Mouse (Mus musculus): ENCODE measurements around the gene Gsto2. TPM values are rescaled to one million over a fixed set of nuclear protein-coding genes. Genes with fewer than 3 reads are reported as not detected.

The Gsto2 gene
- total RNA-seq, 1 experiment from 2014 or later, result 3.3 TPM

DNA sequence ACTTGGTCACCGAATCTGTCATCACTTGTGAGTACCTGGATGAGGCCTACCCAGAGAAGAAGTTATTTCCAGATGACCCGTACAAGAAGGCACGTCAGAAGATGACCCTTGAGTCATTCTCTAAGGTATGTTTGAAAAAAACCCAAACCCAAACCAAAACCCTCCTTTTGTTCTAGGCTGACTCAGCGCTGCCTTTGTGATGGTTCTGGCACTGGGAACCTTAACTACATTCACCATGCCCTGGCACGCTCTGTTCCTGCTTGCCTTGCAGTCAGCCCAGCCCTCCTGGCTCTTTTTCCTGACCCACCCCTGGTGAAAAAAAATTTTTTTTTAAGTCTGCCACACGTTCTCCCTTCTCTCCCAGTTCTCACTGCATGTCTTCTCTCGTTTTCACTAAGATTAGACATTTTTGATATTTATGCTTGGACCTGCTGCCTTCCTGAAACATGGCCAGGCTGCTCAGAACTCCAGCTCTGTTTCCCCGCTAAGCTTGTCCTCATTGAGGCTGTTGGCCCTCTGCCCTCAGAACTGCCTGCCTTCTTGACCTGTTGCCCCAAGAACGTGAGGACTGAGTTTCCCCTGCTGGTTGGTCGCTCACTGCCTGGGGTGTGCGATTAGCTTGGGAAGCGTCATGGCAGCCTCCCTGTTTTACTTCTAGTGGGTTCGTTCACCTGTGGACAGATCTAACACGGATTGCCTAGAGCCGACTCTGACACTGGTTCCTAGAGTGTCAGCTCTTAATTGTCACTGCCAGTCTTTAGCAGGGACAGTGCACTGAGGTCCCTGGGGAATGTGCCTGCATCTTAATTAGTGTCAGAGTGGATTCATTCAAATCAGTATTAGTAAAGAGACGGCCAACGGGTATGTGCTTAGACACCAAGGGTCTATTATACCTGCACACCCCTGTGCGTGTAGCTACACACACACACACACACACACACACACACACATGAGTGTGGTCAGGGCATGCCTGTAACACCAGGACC lies 7.1 kb upstream of the Gsto2 start:
- DNase-seq, result no peak

DNA sequence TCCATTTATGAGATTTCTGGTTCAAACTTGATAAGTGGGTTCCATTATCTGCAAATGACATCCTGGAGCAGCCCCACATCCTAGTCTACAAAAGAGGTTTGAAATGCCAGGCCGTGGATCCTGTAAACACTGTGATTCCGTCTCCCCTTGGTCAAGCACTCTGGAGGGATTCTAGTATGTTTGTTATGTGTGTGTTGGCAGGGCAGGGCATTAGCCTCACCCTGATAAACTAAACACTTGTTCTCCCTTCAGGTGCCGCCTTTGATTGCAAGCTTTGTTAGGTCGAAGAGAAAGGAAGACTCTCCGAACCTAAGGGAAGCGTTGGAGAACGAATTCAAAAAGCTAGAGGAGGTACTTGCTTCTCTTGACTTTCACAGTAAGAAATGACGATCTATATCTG lies 6.2 kb upstream of the Gsto2 start:
- no peak for DNase-seq

DNA sequence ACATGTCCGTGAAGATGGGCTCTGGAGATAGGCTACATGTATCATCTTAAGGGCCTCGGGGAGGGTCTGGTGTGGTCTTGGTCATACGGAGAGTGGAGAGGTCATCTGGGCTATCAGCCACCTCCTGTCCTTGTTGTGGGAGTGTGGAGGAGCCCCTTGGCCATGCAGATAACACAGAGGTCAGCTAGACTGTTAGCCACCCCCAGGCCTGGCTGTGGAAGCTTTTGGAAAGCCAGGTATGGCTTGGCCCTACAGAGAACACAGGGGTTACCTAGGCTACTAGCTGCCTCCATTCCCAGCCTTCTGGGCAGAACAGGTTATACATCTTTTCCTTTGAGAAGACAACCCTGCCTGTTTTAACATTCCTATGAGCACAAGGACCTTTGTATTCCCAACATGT lies 2.8 kb upstream of the Gsto2 start:
- no peak for DNase-seq

DNA sequence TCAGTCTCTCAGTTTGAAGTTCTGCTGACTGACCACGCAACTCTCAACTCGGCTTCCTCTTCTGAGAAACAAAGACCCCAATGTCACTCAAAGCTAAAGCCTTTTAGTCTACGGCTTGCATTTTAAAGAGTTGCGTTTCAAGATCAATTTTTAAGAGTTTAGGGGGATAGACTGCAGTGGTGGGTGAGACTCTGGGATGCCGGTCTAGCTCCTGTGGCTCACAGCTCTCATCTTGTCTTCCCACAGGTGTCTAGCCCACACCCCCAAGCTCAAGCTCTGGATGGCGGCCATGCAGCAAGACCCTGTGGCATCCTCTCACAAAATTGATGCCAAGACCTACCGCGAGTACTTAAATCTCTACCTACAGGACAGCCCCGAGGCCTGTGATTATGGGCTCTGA lies 1.3 kb upstream of the Gsto2 start:
- no peak for DNase-seq

DNA sequence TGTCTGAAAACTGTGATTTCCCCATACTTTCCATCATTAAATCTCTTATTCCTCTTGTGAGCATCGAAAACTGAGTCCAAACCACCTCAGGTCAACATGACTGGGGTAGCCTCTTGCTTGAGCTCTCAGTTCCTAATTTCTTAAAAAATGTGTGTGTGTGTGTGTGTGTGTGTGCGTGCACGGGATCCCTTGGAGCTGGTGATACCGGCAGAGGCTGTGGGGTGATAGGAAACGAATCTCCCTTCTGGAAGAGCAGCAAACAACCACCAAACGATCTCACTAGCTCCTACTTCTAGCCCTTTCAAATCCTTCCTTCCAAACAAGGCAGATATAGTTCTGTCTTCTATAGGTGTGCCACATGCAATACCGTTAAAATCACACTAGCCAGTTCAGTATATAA lies 613 bp upstream of the Gsto2 start:
- DNase-seq, result no peak

DNA sequence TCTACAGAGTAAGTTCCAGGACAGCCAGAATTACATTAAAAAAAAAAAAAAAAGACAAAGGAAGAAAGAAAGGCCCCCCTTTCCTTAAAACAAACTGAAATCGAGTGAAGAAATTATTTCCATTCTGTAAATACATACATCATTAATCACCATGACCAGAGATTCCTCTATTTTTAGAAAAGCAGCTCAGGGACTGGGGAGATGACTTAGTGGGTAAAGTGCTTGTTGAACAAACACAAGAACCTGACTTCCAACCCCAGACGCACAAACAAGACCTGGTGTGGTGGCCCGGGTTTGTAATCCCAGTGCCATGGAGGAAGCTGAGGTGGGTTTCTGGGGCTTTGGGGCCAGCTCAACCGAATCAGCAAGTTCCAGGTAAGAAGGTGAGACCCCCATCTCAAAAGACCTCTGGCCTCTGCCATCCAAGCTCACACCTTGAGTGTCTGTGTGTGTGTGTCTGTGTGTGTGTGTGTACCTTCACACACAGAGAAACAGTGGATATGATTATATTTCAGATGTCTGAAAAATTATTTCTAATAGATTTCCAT lies 2.4 kb downstream of the Gsto2 start:
- no peak for DNase-seq

DNA sequence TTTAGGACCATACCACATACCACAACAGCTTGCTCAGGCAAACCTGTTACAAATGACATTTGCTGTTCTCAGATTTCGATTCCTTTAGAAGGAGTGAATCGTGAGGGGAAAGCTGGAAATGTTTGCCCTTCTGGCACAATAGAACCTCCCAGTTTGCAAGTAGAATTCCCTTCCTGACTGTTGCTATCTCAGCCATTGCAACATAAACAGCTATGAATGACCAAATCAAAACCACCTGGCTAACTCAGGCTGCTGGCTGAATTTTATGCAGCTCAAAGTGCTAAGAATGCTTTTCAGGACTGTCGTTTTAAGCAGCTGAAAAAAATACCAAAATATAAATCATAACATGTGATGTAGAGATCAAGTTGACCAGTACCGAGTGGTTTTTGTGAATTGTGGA lies 3.6 kb downstream of the Gsto2 start:
- DNase-seq, result no peak

DNA sequence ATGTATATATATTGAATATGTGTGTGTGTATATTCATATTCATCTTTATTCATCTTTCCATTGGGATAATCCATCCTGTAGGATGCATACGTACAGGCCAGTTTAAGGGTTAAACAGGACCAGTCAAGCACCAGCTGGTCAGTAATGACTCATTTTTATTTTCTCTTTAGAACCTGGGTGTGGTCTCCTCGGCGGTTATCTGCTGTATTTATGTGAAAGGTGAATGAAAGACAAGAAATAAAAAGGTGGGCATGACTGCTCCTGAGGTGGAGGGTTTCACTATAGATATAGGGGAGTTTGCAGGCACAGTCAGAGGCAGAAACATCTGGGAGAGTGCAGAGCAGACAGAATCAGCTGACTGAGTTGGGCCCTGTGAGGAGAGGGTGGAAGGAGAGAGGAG lies 4.2 kb downstream of the Gsto2 start:
- DNase-seq, result no peak

DNA sequence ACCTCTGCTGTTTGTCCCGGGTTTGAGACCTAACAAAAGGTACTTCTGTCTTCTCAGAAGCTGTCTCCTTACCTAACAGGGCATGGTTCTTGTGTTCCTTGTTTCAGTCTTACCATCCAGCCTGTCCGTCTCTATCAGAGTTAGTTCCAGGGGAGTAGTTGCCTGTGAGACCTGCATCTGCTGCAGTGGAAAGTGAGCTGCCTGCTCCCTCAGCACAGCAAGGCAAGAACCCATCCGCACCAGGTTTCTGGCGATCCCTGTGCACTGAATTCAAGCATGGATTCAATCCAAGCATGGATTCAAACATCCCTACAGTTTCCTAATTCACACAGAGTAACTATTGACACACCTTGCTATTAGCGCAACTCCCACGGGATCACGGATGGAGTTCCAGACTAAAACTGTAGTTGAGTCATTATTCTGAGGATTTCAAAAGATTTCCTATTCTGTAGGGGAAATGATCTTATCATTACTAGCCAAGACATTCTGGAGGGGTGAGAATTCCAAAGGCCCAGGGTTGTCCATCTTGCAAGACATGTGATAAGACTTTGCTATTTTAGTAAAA lies 4.8 kb downstream of the Gsto2 start:
- no peak for DNase-seq

DNA sequence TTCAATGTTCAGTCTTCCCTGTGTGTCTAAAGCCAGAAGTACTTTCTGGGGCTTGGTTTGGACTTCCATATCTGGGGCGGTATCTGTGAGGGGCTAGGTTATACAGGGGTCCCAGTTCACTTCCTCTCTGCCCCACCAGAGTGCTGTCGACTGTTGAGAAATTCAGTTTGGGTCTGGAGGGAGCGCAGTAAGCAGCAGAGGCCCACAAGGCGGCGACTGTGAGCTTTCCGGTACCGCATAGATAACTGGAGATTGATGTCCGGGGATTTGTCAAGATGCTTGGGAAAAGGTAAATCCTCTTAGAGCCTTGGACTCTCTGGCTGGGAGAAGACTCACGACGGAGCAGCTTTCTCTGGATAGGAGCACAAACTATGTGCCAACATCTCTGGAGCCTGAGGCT lies 6.2 kb downstream of the Gsto2 start:
- no peak for DNase-seq

DNA sequence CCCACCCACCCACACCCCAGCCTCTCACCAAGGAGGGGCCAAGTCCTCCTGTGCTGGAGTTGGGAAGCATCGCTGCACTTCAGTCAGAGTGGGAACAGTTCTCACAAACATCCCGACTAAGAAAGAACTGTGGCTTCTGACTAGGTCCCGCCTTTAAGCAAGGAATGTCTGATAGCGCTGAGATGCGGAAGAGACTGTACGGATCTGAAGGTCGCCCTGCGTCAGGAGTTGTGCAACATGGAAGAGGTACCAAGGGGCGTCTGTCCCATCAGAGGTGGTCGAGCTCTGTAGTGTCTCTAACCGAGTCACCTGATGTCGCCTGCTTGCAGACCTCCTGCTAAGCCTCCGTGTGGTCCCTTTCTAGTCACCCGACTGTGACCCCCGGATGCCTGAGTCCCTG lies 10.9 kb downstream of the Gsto2 start:
- DNase-seq, result no peak

DNA sequence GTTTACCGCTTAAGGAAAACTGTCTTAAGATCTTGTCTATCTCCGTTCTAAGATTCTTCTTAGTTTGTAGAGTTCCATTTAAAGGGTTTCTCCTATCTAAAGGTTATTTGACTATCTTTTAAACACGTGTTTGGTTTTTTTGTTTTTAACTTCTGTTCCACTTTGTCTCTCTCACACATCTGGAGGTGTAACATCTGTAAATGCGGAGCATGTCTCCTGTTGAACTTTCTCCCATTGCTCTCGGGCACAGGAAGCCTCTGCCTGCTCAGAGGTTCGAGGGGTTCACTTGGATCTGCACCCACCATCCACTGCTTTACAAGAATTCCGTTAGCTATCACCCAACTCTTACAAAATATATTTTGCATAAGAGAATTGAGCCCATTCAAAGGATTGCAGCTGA lies 16.2 kb downstream of the Gsto2 start:
- no peak for DNase-seq

DNA sequence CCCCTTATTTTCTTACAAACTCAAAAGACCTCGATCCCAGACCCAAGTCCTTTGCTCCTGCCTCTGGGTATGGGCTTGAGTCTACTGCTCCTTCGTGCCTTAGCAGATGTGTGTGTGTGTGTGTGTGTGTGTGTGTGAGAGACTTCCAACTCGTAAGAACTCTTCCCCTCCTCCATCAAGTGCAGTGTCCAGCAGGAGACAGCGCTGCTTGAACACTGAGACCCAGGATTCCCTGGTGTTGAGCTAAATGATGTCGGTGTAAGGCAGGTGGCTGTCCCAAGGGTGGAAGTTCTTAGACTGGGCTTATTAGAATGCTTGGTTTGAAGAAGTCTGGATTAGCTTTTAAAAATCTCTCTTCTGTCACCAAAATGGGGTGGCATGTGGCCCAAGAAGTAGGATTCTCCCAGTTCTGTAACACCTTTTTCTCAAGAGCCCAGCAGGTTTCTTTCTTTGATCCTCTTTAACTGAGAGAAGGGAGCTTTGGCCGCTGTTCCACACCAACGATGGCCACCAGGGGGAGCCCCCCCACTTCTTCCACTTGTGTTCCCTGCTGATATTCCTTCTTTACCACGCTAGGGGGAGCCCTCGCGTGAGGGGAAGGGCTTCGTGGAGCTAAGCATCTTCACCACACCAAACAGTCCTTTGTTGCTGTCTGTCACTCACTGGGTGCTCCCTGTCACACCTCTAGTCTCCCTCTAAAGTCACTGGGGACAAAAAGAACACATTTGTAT lies 17.0 kb downstream of the Gsto2 start:
- peak; percentile 91 for DNase-seq

DNA sequence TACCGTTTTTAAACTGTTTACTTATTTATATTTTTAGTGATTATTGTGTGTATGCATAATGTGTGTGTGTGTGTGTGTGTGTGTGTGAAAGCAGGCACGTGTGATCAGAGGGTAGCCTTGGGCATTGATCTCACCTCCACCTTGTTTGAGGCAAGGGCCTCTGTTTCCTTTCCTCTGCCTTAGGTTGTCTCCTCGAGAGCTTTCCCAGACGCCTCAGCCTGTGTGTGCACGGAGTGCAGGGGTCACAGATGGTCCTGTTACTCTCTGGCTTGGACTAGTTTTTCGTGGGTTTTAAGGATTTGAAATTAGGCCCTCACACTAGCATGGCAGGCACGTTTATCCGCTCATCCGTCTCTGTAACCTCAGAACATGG lies 17.5 kb downstream of the Gsto2 start:
- DNase-seq, result no peak

DNA sequence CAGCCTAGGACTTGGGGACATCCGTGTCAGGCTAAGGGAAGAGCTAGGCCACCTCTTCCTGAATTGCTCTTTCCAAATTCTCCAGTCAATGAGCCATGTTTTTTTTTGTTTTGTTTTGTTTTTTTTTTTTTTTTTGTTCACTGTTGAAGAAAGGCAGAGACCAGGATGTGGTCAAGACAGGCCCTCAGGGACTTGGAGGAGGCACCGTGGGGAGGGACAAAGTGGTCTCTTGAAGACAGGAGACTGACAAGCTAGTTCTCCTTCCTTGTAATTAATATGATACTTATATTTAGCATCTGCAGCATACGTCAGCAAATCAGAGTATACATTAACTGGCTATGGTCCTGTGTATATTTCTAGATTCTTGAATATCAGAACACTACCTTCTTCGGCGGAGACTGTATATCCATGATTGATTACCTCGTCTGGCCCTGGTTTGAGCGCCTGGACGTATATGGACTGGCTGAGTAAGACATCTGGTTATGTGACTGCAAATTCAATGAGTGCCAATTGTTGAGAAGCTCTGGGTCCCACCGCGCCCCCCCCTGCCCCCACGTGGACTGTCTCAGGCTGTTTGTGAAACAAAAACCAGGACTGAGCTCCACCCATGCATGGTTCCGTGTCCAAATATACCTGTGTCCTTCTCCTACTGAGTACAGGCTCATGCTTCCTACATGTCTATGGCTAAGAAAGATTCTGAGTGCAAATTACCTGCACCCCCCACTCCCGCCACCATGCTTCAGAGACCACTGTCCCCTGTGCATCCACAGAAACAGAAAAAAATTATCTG lies 19.2 kb downstream of the Gsto2 start:
- no peak for DNase-seq

DNA sequence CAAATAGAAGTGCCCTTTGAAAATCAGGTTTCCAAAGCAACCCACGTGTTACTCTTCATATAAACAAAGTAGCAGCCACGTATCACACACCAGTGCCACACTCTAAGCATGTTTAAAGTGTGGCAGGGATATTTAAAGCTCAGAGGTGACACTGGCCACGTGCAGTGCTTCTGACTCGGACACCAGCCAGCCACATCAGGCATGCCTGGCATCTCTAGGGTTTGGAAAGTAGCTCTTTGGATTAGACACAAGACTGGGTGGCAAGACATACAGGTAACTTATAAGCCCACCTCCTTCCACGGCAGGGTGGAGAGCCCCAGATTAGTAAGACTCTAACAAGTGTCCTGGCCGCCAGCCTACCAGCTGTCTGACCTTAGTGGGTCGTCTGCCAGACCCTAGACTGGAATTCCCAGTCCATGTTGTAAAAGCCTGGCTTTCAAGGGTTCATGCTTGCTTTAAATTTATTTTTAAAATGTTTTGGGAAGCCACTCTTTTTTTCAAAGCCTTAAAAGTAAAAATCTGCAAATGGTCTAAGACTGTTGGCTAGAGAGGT lies 19.9 kb downstream of the Gsto2 start:
- DNase-seq, result no peak

DNA sequence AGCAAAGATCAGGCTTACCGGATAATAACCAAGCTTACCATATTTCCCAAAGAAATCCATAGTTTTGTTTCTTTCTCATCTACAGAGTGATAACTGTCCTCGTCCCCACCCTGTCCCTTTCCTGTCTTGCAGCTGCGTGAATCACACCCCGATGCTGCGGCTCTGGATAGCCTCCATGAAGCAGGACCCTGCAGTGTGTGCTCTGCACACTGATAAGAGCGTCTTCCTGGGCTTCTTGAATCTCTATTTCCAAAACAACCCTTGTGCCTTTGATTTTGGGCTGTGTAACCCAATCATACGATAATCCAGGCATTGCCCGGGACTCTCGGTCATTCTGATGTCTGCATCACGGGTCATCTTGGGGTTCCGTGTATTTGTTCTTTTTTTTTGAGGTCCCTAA lies 20.6 kb downstream of the Gsto2 start:
- no peak for DNase-seq

DNA sequence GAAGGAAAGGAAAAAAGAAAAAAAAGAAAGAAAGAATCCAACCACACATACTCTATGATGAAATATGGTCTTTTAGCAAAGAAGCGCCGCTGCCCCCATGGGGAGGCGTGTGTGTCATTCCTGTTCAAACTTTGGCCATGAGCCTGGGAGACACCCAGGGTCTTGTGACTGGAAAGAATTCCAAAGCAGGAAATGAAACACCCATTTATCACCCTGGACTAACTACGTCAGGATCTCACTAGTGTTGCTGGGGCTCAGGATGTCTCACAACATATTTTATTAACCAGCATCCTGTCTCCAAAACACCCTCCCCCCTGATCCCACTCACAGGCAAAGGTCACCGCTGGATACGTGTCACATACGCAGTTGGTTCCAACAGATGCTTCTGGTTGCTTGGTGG lies 21.3 kb downstream of the Gsto2 start:
- DNase-seq, result peak; percentile 69

DNA sequence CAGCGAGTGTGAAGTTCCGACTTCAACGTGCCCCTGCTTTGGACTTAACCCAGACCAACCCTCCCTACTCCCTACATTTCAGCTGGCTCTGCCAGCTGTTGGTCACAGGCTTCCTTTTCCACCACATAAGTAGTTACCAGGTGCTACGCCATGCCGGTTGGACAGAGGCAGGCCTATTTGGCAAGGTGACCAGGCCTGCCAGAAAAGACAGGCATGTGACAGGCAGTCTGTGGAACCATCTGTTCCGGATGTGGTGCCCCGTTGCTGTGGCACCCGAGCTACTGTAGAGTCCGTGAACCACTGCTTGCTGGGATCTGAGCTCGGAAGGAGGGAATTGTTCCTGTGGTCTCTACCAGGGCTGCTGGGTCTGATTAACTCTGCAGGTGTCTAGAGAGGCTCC lies 22.1 kb downstream of the Gsto2 start:
- DNase-seq, result no peak

DNA sequence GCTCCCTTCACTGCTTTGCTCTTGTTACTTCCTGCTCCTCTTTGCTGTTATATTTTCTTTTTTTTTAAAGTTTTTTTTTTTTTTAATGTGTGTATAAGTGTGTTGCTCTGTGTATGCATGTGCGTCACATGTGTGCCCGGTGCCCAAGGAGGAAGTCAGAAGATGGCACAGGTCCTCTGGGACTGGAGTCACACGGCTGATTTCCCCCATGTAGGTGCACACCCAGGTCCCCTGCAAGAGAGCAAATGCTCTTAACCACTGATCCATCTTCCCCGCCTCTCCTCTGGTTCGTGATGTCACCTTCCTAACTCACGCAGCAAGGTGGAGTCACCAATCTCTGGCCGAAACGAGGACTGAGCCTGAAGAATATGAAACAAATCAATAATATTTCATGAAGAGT lies 22.7 kb downstream of the Gsto2 start:
- DNase-seq, result no peak

DNA sequence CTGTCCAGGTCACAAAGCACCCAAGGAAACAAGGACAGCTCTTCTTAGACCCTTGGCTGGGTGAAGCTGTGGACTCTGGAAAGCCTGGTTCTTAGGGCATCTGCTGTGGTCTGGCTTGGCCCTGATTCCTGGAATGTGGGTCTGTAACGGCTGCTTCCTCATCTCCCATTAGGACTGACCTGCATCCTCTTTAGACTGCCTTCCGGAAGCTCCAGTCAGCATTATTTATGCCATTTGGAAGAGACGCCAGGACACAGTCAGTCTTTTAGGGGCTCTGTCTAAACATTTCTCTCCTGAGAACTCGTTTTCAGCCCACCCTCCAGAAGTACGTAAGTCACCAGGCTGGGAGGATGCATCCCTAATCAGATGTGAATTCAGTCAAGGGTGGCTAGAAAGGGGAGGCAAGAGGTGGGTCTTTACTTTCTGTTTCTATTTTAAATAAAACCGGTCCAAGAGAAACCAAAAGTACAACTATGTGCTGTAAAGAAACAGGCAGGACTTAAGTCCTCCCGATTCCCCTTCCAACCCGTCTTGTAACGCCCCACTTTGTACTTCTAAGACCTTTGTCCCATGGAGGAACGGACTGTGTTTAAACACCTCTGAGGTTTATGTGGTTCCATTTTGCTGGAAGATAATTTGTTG lies 25.3 kb downstream of the Gsto2 start:
- peak; percentile 46 for DNase-seq

Data from adrenal gland, postnatal 14 days (tissue).